Mouse (Mus musculus) lung, postnatal 0 days (tissue): ENCODE results near the gene Mblac2. TPM values are rescaled to one million over a fixed set of nuclear protein-coding genes. Genes with fewer than 3 reads are reported as not detected.

ENCODE experiments used
- ATAC-seq: fragments of 200-750 bp; cut with Nextera tagmentation; 2 replicates; pipeline ENCODE4 v1.8.0; 2017; ENCODE audit warnings: moderate library complexity
- DNase-seq: peaks from one replicate; pipeline ENCODE4 v3.0.0-alpha.2; 2016; ENCODE audit warnings: low spot score
- H3K27ac ChIP-seq: fragments of 300-500 bp; sonication (generic); 2 replicates; pipeline ENCODE4 v1.5.1; 2014; ENCODE audit warnings: antibody characterized with exemption, mild to moderate bottlenecking, low read length, mixed read lengths
- H3K27me3 ChIP-seq: fragments of 300-500 bp; sonication (generic); replicated peaks from 2 replicates; pipeline ENCODE4 v1.6.1; 2014; ENCODE audit warnings: low read length, mixed read lengths; ENCODE audit not compliant: insufficient read depth
- H3K36me3 ChIP-seq: fragments of 300-500 bp; sonication (generic); 2 replicates; pipeline ENCODE4 v1.6.1; 2014; ENCODE audit warnings: low read length, mixed read lengths; ENCODE audit not compliant: insufficient read depth
- H3K4me1 ChIP-seq: fragments of 300-500 bp; sonication (generic); 2 replicates; pipeline ENCODE4 v1.6.1; 2014; ENCODE audit warnings: antibody characterized with exemption, low read depth, low read length, mixed read lengths; ENCODE audit not compliant: insufficient read depth
- H3K4me2 ChIP-seq: fragments of 300-500 bp; sonication (generic); replicated peaks from 2 replicates; pipeline ENCODE4 v1.6.1; 2014; ENCODE audit warnings: low read depth, mild to moderate bottlenecking, low read length, moderate library complexity, mixed read lengths
- H3K4me3 ChIP-seq: fragments of 300-500 bp; sonication (generic); 2 replicates; pipeline ENCODE4 v1.5.1; 2014; ENCODE audit warnings: low read depth, low read length
- H3K9ac ChIP-seq: fragments of 300-500 bp; sonication (generic); replicated peaks from 2 replicates; pipeline ENCODE4 v1.6.1; 2014; ENCODE audit warnings: low read depth, mild to moderate bottlenecking
- H3K9me3 ChIP-seq: fragments of 300-500 bp; sonication (generic); 2 replicates; pipeline ENCODE4 v1.6.1; 2016; ENCODE audit warnings: low read length, mixed read lengths
- CTCF ChIP-seq: IDR thresholded peaks from 2 replicates; pipeline ENCODE4 v1.5.1; 2016; ENCODE audit warnings: antibody characterized with exemption, mild to moderate bottlenecking
- EP300 ChIP-seq: IDR thresholded peaks from 2 replicates; pipeline ENCODE4 v1.6.1; 2016; ENCODE audit warnings: antibody characterized with exemption, mild to moderate bottlenecking, control low read depth
- WGBS: fragments of 180-500 bp; shearing (Covaris S2); extraction: QIAGEN DNeasy Blood & Tissue Kit; methylation state at CpG from one replicate; pipeline ENCODE4 v1.1.7; 2014; 5-methylcytosine and 5-hydroxymethylcytosine counted together
- polyA plus RNA-seq: library from polyadenylated mRNA; unstranded; fragments of >200 nt; fragmentation: Nextera tagmentation; extraction: Ambion mirVana; gene quantifications from 2 replicates; pipeline ENCODE4 v1.2.1, GENCODE M21; 2015

The Mblac2 gene
- polyA plus RNA-seq, 1 experiment from 2014 or later = 6.5 TPM

DNA sequence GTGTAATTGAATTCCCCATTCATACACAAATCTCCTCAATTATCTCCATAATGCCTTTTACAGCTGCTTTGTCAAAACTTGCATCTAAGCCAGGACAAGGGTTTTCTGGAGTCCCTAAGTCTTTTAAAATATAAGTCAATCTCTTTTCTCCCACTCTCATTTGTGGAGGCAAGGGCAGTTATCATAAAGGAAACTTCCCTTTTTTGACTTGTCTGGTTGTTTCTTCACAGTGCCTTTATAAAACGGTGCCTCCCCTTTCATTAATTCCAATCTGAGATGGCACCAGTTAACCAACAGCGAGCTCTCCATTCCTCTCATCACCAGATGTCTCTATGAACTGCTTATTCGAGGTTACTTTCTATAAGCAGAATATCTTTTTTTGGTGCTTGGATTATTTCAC lies 65.1 kb downstream of the Mblac2 start:
- 70% methylated on average over 3 of the region's 3 CpGs for WGBS

DNA sequence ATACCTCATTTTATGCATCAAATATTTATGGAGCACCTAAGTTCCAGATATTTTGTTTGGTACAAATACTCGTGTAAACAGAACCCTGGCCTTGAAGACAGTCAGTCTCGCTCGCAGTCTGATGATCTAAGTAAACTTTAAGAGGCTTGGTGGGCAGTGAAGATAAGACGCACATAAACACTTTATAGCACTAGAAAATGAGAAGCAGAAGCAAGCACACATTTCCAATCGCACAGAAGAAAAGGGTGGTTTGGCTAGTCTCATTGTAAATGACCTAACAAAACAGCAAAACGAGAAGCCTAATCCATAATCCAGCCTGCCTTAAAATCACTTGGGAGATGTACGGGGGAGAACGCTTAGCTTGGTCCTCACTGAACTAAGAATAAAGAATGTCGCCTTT lies 71.3 kb downstream of the Mblac2 start:
- 0 out of 2 replicates have a peak, but pooled peaks cover 4% of the 10 kb centered on the region for H3K36me3 ChIP-seq
- H3K4me2 ChIP-seq = peak overlapping the region; percentile 58
- peak overlapping the region; percentile 76 for H3K4me3 ChIP-seq
- WGBS = 26% methylated on average over 9 of the region's 9 CpGs
- H3K27me3 ChIP-seq = no peaks in the 10 kb centered on the region
- ATAC-seq (no peak), DNase-seq (no peak)
- H3K4me1 ChIP-seq = 0 out of 2 replicates have a peak, but pooled peaks cover 2% of the 10 kb centered on the region
- H3K27ac ChIP-seq = peak overlapping the region; percentile 44; the same call in 1 of the 2 replicates
- H3K9ac ChIP-seq = peak overlapping the region; percentile 46
- H3K9me3 ChIP-seq = no peaks in the 10 kb centered on the region
- TF ChIP-seq CTCF (no peak), EP300 (no peak)

More for the DNA sequence above, 65.1 kb downstream of the Mblac2 start:
- Histone ChIP-seq H3K4me3 (no peak overlapping the region), H3K4me2 (no peak overlapping the region), H3K9me3 (no peaks in the 10 kb centered on the region), H3K36me3 (no peaks in the 10 kb centered on the region), H3K4me1 (no peaks in the 10 kb centered on the region), H3K9ac (no peak overlapping the region), H3K27ac (no peak overlapping the region), H3K27me3 (no peaks in the 10 kb centered on the region)
- ATAC-seq = no peak
- DNase-seq = no peak
- TF ChIP-seq EP300 (no peak), CTCF (no peak)

DNA sequence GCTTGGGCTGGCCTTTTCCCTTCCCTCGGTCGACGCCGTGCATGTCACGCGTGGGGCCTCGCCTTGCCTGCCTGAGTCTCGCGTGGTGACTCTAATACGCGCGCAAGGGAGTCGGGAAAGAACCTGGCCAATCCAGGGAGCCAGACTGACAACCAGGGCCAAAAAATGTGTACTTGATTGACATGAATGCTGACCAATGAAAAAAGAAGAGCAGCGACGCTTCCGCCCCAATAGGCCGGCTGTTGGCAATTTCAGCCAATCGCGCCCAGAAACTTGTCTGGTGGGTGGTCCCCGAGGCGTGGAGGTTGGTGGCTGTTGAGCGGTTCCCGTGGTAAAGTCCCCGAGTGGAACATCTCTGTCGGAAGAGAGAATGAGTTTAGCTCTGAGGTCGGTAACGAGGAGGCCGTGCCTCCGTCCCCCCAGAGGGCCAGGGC lies 71.8 kb downstream of the Mblac2 start, which contains the start of gene Cetn3:
Gene Cetn3, plus strand, starts transcription at position 107 of the 434 bp plus-strand sequence.
- DNase-seq (peak; percentile 97), ATAC-seq (peak; percentile 90)
- no peaks in the 10 kb centered on the region for H3K9me3 ChIP-seq
- no peak for TF ChIP-seq EP300
- no peak for TF ChIP-seq CTCF
- 0 out of 2 replicates have a peak, but pooled peaks cover 2% of the 10 kb centered on the region for H3K4me1 ChIP-seq
- peaks cover 4% of the 10 kb centered on the region; the same call in 1 of the 2 replicates for H3K36me3 ChIP-seq
- peak within 1 kb of the TSS; percentile 76 for H3K4me3 ChIP-seq
- WGBS = 1% methylated on average over 29 of the region's 29 CpGs
- peak within 1 kb of the TSS; percentile 98 for H3K27ac ChIP-seq
- H3K9ac ChIP-seq = peak within 1 kb of the TSS; percentile 46
- peak within 1 kb of the TSS; percentile 58 for H3K4me2 ChIP-seq
- no peaks in the 10 kb centered on the region for H3K27me3 ChIP-seq

DNA sequence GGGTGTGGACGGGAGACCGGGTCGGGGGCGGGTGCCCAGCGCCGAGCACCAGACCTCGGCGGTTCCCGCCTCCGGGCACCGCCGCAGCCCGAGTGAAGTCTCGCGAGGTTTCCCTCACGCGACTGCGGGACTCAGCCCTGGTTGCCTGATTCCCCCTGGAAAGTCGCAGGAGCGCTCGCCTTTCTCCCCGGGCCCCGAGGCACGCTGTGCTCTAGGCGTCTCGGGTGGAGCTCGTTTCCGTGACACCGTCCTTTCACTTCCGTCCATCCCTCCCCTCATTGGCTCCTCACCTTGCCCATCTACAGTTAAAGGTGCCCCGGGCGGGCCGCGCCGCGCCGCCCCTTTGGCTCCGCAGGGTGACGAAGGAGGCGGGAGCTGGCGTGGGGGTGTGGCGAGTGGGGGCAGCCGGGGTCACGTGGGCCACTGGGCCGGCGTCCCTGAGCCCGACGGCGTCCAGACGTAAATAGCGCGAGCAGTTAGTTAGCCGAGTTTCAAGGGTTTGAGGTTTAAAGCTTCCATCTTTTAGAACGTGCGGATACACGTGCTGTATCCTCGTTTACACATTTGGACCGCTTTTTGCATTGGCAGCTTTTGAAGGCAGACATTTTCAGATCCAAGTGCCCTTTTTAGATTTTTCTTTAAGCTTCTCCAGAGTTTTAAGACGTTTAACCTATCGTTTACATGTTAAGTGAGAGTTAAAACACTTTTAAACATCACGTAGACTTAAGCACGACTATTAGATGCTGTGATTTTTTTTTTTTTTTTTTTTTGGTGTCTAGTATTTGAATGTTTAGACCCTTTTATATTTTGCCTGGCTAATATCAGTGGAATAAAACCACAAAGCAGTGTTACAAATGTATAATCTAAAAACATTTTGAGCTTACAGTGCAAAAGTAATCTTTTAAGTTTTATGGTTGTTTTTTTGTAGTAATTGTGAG lies 72.5 kb downstream of the Mblac2 start:
- ATAC-seq (peak; percentile 97), DNase-seq (peak; percentile 98)
- 0 out of 2 replicates have a peak, but pooled peaks cover 2% of the 10 kb centered on the region for H3K4me1 ChIP-seq
- no peaks in the 10 kb centered on the region for H3K27me3 ChIP-seq
- TF ChIP-seq CTCF (no peak), EP300 (peak; percentile 51)
- H3K9ac ChIP-seq = peak overlapping the region; percentile 46
- H3K4me2 ChIP-seq = peak overlapping the region; percentile 58
- H3K36me3 ChIP-seq = peaks cover 5% of the 10 kb centered on the region; the same call in 1 of the 2 replicates
- under 1% methylated on average over 54 of the region's 62 CpGs for WGBS
- H3K9me3 ChIP-seq = no peaks in the 10 kb centered on the region
- H3K4me3 ChIP-seq = peak overlapping the region; percentile 76
- H3K27ac ChIP-seq = peak overlapping the region; percentile 98

DNA sequence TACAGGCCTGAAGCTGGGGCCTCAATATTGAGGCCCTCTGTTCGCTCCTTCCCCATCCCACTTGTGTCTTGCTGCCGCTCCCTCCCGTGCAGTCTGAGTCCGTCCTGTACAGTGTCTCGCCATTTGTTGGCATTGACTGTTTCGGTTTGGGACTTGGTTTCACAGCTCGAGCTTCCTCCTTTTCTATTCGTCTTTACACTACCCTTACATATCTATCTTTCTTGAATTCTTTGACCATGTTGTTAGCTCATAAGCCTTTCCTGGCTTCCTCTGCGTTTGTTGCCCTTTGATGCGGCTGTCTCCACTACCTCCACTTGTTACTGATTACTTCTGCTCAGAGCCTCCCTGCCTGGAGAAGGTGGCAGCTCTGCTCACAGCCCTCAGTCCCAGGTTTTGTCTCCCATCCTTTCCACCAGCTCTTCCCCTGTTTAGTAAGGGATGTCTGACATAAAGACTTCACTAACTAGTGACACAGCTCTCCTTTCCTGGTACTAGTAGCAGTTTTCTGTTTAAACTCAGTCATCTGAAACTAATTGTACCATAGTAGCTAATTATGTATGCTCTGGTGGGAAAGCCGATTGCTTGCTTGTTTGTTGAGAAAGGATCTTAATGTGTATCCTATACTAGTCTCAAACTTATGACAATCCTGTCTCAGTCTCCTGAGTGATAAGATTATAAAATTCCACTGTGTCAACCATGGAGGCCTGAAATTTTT lies 74.8 kb downstream of the Mblac2 start:
- Histone ChIP-seq H3K9ac (no peak overlapping the region), H3K4me1 (0 out of 2 replicates have a peak, but pooled peaks cover 2% of the 10 kb centered on the region), H3K36me3 (peaks cover 11% of the 10 kb centered on the region; the same call in 1 of the 2 replicates), H3K4me2 (no peak overlapping the region), H3K27me3 (no peaks in the 10 kb centered on the region), H3K4me3 (no peak overlapping the region), H3K27ac (no peak overlapping the region), H3K9me3 (no peaks in the 10 kb centered on the region)
- no peak for ATAC-seq
- WGBS = 88% methylated on average over 11 of the region's 11 CpGs
- TF ChIP-seq CTCF (no peak), EP300 (no peak)
- no peak for DNase-seq

DNA sequence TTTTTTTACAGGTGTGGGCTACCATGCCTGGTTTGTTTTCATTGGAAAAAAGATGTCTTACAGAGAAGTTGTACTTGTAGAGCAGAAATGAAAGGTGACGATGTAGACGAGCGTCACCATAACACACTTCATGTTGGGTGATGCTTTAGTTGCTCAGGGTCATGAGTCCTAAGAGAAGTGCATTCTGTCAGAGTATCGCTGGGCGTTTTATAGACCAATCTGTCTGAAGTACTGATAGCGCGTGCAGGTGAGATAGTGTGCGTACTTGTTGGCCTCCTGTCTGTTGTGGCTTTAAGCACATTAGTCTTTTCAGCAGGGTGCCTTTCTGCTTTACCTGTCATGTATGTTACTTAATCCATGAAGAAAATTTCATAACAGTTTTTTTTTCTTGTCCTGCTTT lies 79.0 kb downstream of the Mblac2 start:
- no peak overlapping the region for H3K27ac ChIP-seq
- H3K4me3 ChIP-seq = no peak overlapping the region
- 87% methylated on average over 8 of the region's 8 CpGs for WGBS
- H3K9ac ChIP-seq = no peak overlapping the region
- no peaks in the 10 kb centered on the region for H3K27me3 ChIP-seq
- no peak overlapping the region for H3K4me2 ChIP-seq
- H3K4me1 ChIP-seq = no peaks in the 10 kb centered on the region
- no peak for ATAC-seq
- TF ChIP-seq EP300 (no peak), CTCF (no peak)
- peaks cover 11% of the 10 kb centered on the region; the same call in 1 of the 2 replicates for H3K36me3 ChIP-seq
- DNase-seq = no peak
- H3K9me3 ChIP-seq = no peaks in the 10 kb centered on the region
